Comparison of ENCODE assay signal across 10 mouse cellular contexts in genomic region chr17:15787036-15787435, GRCm38 (mm10). TPM values are rescaled to one million over a fixed set of nuclear protein-coding genes. Genes with fewer than 3 reads are reported as not detected.
DNase-seq lines count a peak whose midpoint lies in the region; ATAC-seq and TF ChIP-seq lines count a peak whose summit lies in the region.
"Had no signal": no experiment of that assay in that cellular context is flagged by ENCODE, and none has a peak within 500 bp of the region (broad histone marks: within the 10 kb centered on the region; RNA-seq: fewer than 3 reads in every experiment).

No protein-coding gene starts in this region.

- H3K4me3 ChIP-seq in cerebellum, adult 2 months (replicated peaks; ENCODE audit: insufficient read depth, low read depth, low read length) = no peak overlapping the region
- H3K4me3 ChIP-seq: heart, embryonic 15.5 days; stomach, embryonic 15.5 days had no signal

- H3K27ac ChIP-seq in cerebellum, adult 2 months (ENCODE audit: insufficient read depth, low read length) = no peak overlapping the region
- H3K27ac ChIP-seq: heart, embryonic 15.5 days; stomach, embryonic 15.5 days had no signal

- no peaks in the 10 kb centered on the region for H3K4me1 ChIP-seq in cerebellum, adult 2 months (ENCODE audit: control insufficient read depth, insufficient read depth, low read length)
- H3K4me1 ChIP-seq: heart, embryonic 15.5 days; stomach, embryonic 15.5 days had no signal

- intact Hi-C loops in left cerebral cortex, postnatal 14 days (cut with DNase I) = loop anchor here (5.0 kb wide), 1 partner anchor 1140 kb away; no protein-coding TSS in a partner anchor

- no peak for TF ChIP-seq CTCF in cerebellum, adult 2 months (IDR thresholded peaks at IDR 0.05; ENCODE audit: borderline replicate concordance, insufficient read depth, low read depth, low read length)

- 30% methylated on average over 3 of the region's 3 CpGs for WGBS in cerebellum, adult 2 months

- no peaks in the 10 kb centered on the region for H3K27me3 ChIP-seq in cerebellum, adult 2 months (ENCODE audit: control insufficient read depth, insufficient read depth, low read length)
- H3K27me3 ChIP-seq: heart, embryonic 15.5 days; stomach, embryonic 15.5 days had no signal

- no peak for TF ChIP-seq POLR2A in cerebellum, adult 2 months (IDR thresholded peaks at IDR 0.05; ENCODE audit: borderline replicate concordance, insufficient read depth, low read length)

- peak; percentile 66 to 68 for DNase-seq in cerebellum, postnatal 14 days
- DNase-seq in cerebellum, adult 2 months = no peak
- peak; percentile 48 to 57 for DNase-seq in left cerebral cortex, postnatal 14 days (ENCODE audit: low spot score in 2 of 2)
- no peak for DNase-seq in left cerebral cortex, adult 11 months (ENCODE audit: low spot score)
- DNase-seq in CD4-positive helper T cell, adult 2 months (ENCODE audit: low read depth, low spot score) = peak; percentile 43
- peak; percentile 33 for DNase-seq in c-Kit-positive CD71-positive TER-119-positive erythroid progenitor cells, embryonic 14.5 days (ENCODE audit: low spot score)
- DNase-seq in left cerebral cortex, adult 8-10 months (ENCODE audit: low spot score in 2 of 2) = no peak

- ATAC-seq in neutrophil, adult 5-6 weeks (ENCODE audit: extremely low read depth, insufficient number of reproducible peaks, low FRiP score, poor library complexity, severe bottlenecking) = 0 out of 2 replicates have a peak, but pooled peaks have one; percentile 36

RNA-seq across cellular contexts. Expression of gene Rgmb, which starts 43.8 kb away (rescaled TPM):
- 39.5 and 46.9 TPM in 2 replicates for polyA plus RNA-seq in cerebellum, adult 2 months (2012; rRNA removed)
- total RNA-seq in left cerebral cortex, postnatal 14 days (2021) = 10 to 100 TPM; 62.4 to 79.1 TPM
- total RNA-seq in neutrophil, adult 5-6 weeks (2017) = 0.93 and 1.2 TPM in 2 replicates
- total RNA-seq in left cerebral cortex, adult 8-10 months (2022) = 10 to 100 TPM; 52.7 to 71.1 (median 66.7) TPM

Comparison
In these comparisons a context has a peak if more than half of its experiments do, and no peak if none do; other contexts are left out.
1. DNase-seq: peak in cerebellum, postnatal 14 days (2 of 2), left cerebral cortex, postnatal 14 days (2 of 2), CD4-positive helper T cell, adult 2 months (single experiment) and c-Kit-positive CD71-positive TER-119-positive erythroid progenitor cells, embryonic 14.5 days (single experiment); none in cerebellum, adult 2 months (0 of 2), left cerebral cortex, adult 11 months (single experiment) and left cerebral cortex, adult 8-10 months (0 of 2).
2. RNA of gene Rgmb, which starts 43.8 kb away (total RNA-seq): 62.4 to 79.1 TPM in left cerebral cortex, postnatal 14 days and 52.7 to 71.1 TPM in left cerebral cortex, adult 8-10 months; 0.93 to 1.2 TPM in neutrophil, adult 5-6 weeks; every median in the first group is over 10 times any median in the second.